In the genomic region with DNA sequence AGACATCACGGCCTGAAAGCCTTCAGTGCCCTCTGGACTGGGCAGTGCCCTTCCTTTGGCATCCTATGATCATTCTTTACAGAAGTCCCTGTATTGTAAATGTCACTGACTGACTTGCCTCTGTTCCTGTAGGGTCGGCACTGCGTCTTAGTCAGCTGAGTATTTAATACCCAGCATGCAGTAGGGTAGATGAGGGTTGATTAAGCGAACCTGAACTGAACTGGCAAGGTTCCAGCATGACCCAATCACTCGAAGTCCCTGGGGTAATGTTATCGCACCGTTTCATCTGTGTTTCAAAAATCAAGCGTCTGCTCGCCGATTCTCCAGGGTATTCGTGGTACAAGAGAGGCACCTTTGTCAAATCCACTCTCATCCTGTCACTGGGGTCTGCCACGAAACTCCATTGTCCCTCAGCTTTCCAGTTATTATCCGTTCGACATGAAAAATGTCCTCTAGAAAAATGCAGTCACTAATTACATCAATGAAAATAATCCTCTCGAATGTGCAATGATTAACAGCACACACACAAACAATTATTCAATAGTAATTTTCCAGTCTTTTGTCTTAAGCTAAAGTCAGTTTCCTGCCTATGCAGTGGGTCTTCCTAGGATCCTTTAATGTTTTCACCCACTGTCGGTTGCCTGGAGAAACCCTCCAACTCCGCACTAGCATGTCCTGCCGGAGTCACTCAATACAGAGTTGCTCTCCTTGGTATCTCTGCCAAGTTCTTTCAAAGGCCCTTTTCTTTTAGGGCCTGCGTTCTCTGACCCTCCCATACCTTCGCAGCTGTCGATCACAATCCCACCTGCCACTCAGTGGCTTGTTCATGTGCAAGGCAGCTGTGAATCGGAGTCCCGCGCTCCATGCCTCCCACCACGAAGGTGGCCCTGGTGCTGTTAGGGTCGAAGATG, we compare ENCODE assay signal across 17 mouse cellular contexts.
DNase-seq lines count a peak whose midpoint lies in the region; ATAC-seq and TF ChIP-seq lines count a peak whose summit lies in the region.
"Had no signal": no experiment of that assay in that cellular context is flagged by ENCODE, and none has a peak within 500 bp of the region (broad histone marks: within the 10 kb centered on the region; RNA-seq: fewer than 3 reads in every experiment).

No protein-coding gene starts in this region.

- no peak overlapping the region for H3K27ac ChIP-seq in kidney, postnatal 0 days
- 0 out of 2 replicates have a peak overlapping the region, but pooled peaks have one; percentile 1 for H3K27ac ChIP-seq in hindbrain, embryonic 10.5 days
- no peak overlapping the region for H3K27ac ChIP-seq in hindbrain, embryonic 14.5 days
- H3K27ac ChIP-seq in midbrain, postnatal 0 days (ENCODE audit: low read depth, low read length): no peak overlapping the region
- no peak overlapping the region for H3K27ac ChIP-seq in heart, adult 2 months
- H3K27ac ChIP-seq: midbrain, embryonic 12.5 days had no signal

- intact Hi-C loops in heart, adult 2 months (cut with DNase I): no loop called here

- no peak for DNase-seq in kidney, postnatal 0 days (ENCODE audit: low spot score)
- DNase-seq in kidney, adult 11 months: no peak
- no peak for DNase-seq in hindbrain, embryonic 10.5 days (ENCODE audit: low spot score)
- peak; percentile 54 for DNase-seq in hindbrain, embryonic 14.5 days (ENCODE audit: low spot score)
- DNase-seq in midbrain, postnatal 0 days (ENCODE audit: low spot score): peak; percentile 39
- DNase-seq in heart, adult 2 months: no peak
- DNase-seq in urinary bladder, adult 2 months (ENCODE audit: low spot score): no peak
- DNase-seq: cerebellum, adult 9-10 months; embryo, embryonic 11 days; kidney, adult 8-10 months; liver; liver, postnatal 0 days; lung, postnatal 36 days; right cerebral cortex, adult 18-20 months had no signal

- no peak overlapping the region for H3K4me3 ChIP-seq in kidney, postnatal 0 days (replicated peaks; ENCODE audit: low read depth, low read length)
- H3K4me3 ChIP-seq in hindbrain, embryonic 10.5 days: no peak overlapping the region
- no peak overlapping the region for H3K4me3 ChIP-seq in hindbrain, embryonic 14.5 days (replicated peaks; ENCODE audit: low read length)
- H3K4me3 ChIP-seq in midbrain, postnatal 0 days (ENCODE audit: low read depth, low read length): no peak overlapping the region
- no peak overlapping the region for H3K4me3 ChIP-seq in heart, adult 2 months
- H3K4me3 ChIP-seq: midbrain, embryonic 12.5 days had no signal

- no peaks in the 10 kb centered on the region for H3K4me1 ChIP-seq in kidney, postnatal 0 days (replicated peaks; ENCODE audit: insufficient read depth, low read length)
- peaks cover 13% of the 10 kb centered on the region; the same call in 1 of the 2 replicates for H3K4me1 ChIP-seq in hindbrain, embryonic 10.5 days (replicated peaks)
- 0 out of 2 replicates have a peak, but pooled peaks cover 5% of the 10 kb centered on the region for H3K4me1 ChIP-seq in hindbrain, embryonic 14.5 days (replicated peaks; ENCODE audit: control insufficient read depth, insufficient read depth, low read length)
- H3K4me1 ChIP-seq in midbrain, postnatal 0 days (ENCODE audit: insufficient read depth, low read length): no peaks in the 10 kb centered on the region
- H3K4me1 ChIP-seq in heart, adult 2 months (ENCODE audit: control insufficient read depth, insufficient read depth, low read length): no peaks in the 10 kb centered on the region
- H3K4me1 ChIP-seq: midbrain, embryonic 12.5 days had no signal

- TF ChIP-seq POLR2A in heart, adult 2 months (IDR thresholded peaks at IDR 0.05; ENCODE audit: insufficient read depth, low read depth, low read length): no peak

- H3K9me3 ChIP-seq in kidney, postnatal 0 days (replicated peaks; ENCODE audit: low read length): no peaks in the 10 kb centered on the region
- no peaks in the 10 kb centered on the region for H3K9me3 ChIP-seq in hindbrain, embryonic 10.5 days
- no peaks in the 10 kb centered on the region for H3K9me3 ChIP-seq in hindbrain, embryonic 14.5 days (ENCODE audit: control insufficient read depth, low read length)
- no peaks in the 10 kb centered on the region for H3K9me3 ChIP-seq in midbrain, postnatal 0 days (ENCODE audit: low read length)
- H3K9me3 ChIP-seq: G1E; midbrain, embryonic 12.5 days had no signal

- H3K4me2 ChIP-seq in kidney, postnatal 0 days (ENCODE audit: low read length): no peak overlapping the region
- H3K4me2 ChIP-seq in hindbrain, embryonic 14.5 days (replicated peaks): peak overlapping the region; percentile 15; the same call in 1 of the 2 replicates
- H3K4me2 ChIP-seq in midbrain, postnatal 0 days (ENCODE audit: low read depth, low read length, poor library complexity, severe bottlenecking): no peak overlapping the region
- H3K4me2 ChIP-seq: midbrain, embryonic 12.5 days had no signal

- no peak for TF ChIP-seq EP300 in heart, adult 2 months (IDR thresholded peaks at IDR 0.05; ENCODE audit: insufficient read depth, low read depth, low read length)

- TF ChIP-seq CTCF in kidney, postnatal 0 days (IDR thresholded peaks at IDR 0.05; ENCODE audit: low read depth): no peak
- TF ChIP-seq CTCF in midbrain, postnatal 0 days (IDR thresholded peaks at IDR 0.05): no peak
- TF ChIP-seq CTCF in heart, adult 2 months (IDR thresholded peaks at IDR 0.05): no peak

- H3K36me3 ChIP-seq in kidney, postnatal 0 days (ENCODE audit: insufficient read depth, low read length): no peaks in the 10 kb centered on the region
- no peaks in the 10 kb centered on the region for H3K36me3 ChIP-seq in hindbrain, embryonic 10.5 days
- no peaks in the 10 kb centered on the region for H3K36me3 ChIP-seq in hindbrain, embryonic 14.5 days (replicated peaks; ENCODE audit: control insufficient read depth, insufficient read depth)
- no peaks in the 10 kb centered on the region for H3K36me3 ChIP-seq in midbrain, postnatal 0 days (ENCODE audit: insufficient read depth, low read length)
- no peaks in the 10 kb centered on the region for H3K36me3 ChIP-seq in heart, adult 2 months (ENCODE audit: control insufficient read depth, insufficient read depth, low read length)
- H3K36me3 ChIP-seq: G1E; midbrain, embryonic 12.5 days had no signal

- ATAC-seq in kidney, postnatal 0 days (replicated peaks; ENCODE audit: low FRiP score, low read depth): 0 out of 2 replicates have a peak, but pooled peaks have one; percentile 21
- peak; percentile 68 for ATAC-seq in hindbrain, embryonic 14.5 days (ENCODE audit: low FRiP score)
- ATAC-seq in midbrain, postnatal 0 days (ENCODE audit: low FRiP score): no peak
- ATAC-seq in CD4-positive, CD25-positive, alpha-beta regulatory T cell, adult 4 months: no peak
- ATAC-seq: liver, postnatal 0 days had no signal

- no peaks in the 10 kb centered on the region for H3K27me3 ChIP-seq in kidney, postnatal 0 days (ENCODE audit: insufficient read depth, low read length)
- no peaks in the 10 kb centered on the region for H3K27me3 ChIP-seq in hindbrain, embryonic 10.5 days (ENCODE audit: insufficient read depth, poor library complexity, severe bottlenecking)
- H3K27me3 ChIP-seq in hindbrain, embryonic 14.5 days (ENCODE audit: control insufficient read depth, insufficient read depth, low read length): no peaks in the 10 kb centered on the region
- no peaks in the 10 kb centered on the region for H3K27me3 ChIP-seq in midbrain, postnatal 0 days (ENCODE audit: insufficient read depth, low read length)
- H3K27me3 ChIP-seq in heart, adult 2 months (ENCODE audit: control insufficient read depth, insufficient read depth, low read length): no peaks in the 10 kb centered on the region
- H3K27me3 ChIP-seq: midbrain, embryonic 12.5 days had no signal

- no peak overlapping the region for H3K9ac ChIP-seq in kidney, postnatal 0 days (ENCODE audit: low read depth, low read length)
- H3K9ac ChIP-seq in hindbrain, embryonic 14.5 days: no peak overlapping the region
- H3K9ac ChIP-seq in midbrain, postnatal 0 days (replicated peaks; ENCODE audit: low read length, poor library complexity, severe bottlenecking): no peak overlapping the region
- no peak overlapping the region for H3K9ac ChIP-seq in heart, adult 2 months (ENCODE audit: low read depth, low read length)
- H3K9ac ChIP-seq: liver, postnatal 0 days; midbrain, embryonic 12.5 days had no signal

- 71% methylated on average over 26 of the region's 26 CpGs for WGBS in kidney, postnatal 0 days
- 85% methylated on average over 26 of the region's 26 CpGs for WGBS in hindbrain, embryonic 10.5 days
- WGBS in hindbrain, embryonic 14.5 days: 44% methylated on average over 26 of the region's 26 CpGs
- 57% methylated on average over 26 of the region's 26 CpGs for WGBS in midbrain, postnatal 0 days
- WGBS in heart, adult 2 months: 81% methylated on average over 26 of the region's 26 CpGs

- no peaks in the 10 kb centered on the region for H3K79me2 ChIP-seq in heart, adult 2 months (replicated peaks; ENCODE audit: control insufficient read depth, insufficient read depth, low read length)

Comparison
In these comparisons a context has a peak if more than half of its experiments do, and no peak if none do; other contexts are left out.
1. DNase-seq: peak in hindbrain, embryonic 14.5 days (single experiment) and midbrain, postnatal 0 days (single experiment); none in kidney, postnatal 0 days (single experiment), kidney, adult 11 months (single experiment), hindbrain, embryonic 10.5 days (single experiment), heart, adult 2 months (0 of 2) and urinary bladder, adult 2 months (single experiment).
2. ATAC-seq: peak in kidney, postnatal 0 days (single experiment) and hindbrain, embryonic 14.5 days (single experiment); none in midbrain, postnatal 0 days (single experiment) and CD4-positive, CD25-positive, alpha-beta regulatory T cell, adult 4 months (single experiment).